ENCODE assay signal across 8 mouse cellular contexts in genomic region chr19:45012636-45013035, GRCm38 (mm10). TPM values are rescaled to one million over a fixed set of nuclear protein-coding genes. Genes with fewer than 3 reads are reported as not detected.
DNase-seq lines count a peak whose midpoint lies in the region; ATAC-seq and TF ChIP-seq lines count a peak whose summit lies in the region.

No protein-coding gene starts in this region.

- H3K9ac ChIP-seq in heart, embryonic 12.5 days = no peak overlapping the region
- peak overlapping the region; percentile 61 for H3K9ac ChIP-seq in hindbrain, embryonic 13.5 days

- ATAC-seq in heart, embryonic 12.5 days (ENCODE audit: insufficient number of reproducible peaks, low FRiP score) = no peak
- ATAC-seq in hindbrain, embryonic 13.5 days (ENCODE audit: low FRiP score) = no peak
- ATAC-seq in megakaryocyte-erythroid progenitor cell, adult 5-6 weeks (replicated peaks; ENCODE audit: low FRiP score, low TSS enrichment, poor library complexity, severe bottlenecking) = no peak

- peak; percentile 11; the same call in 1 of the 2 replicates for TF ChIP-seq CTCF in bone marrow macrophage, adult 2 months (IDR thresholded peaks at IDR 0.05; ENCODE audit: low read depth, low read length)

- H3K4me1 ChIP-seq in heart, embryonic 12.5 days (replicated peaks) = peaks cover 28% of the 10 kb centered on the region
- H3K4me1 ChIP-seq in bone marrow macrophage, adult 2 months (ENCODE audit: control insufficient read depth, insufficient read depth, low read length) = peaks cover 14% of the 10 kb centered on the region
- H3K4me1 ChIP-seq in hindbrain, embryonic 13.5 days (replicated peaks) = peaks cover 50% of the 10 kb centered on the region

- DNase-seq in heart, adult 18-20 months = peak; percentile 38 to 63
- DNase-seq in lung, postnatal 25 days (ENCODE audit: low spot score) = peak; percentile 61
- DNase-seq in thymus, postnatal 36 days = no peak
- DNase-seq in left cerebral cortex, adult 18-20 months (ENCODE audit: low spot score in 2 of 2) = no peak

- no peak for TF ChIP-seq POLR2A in bone marrow macrophage, adult 2 months (IDR thresholded peaks at IDR 0.05; ENCODE audit: borderline replicate concordance, low read depth, low read length)

- no peaks in the 10 kb centered on the region for H3K9me3 ChIP-seq in heart, embryonic 12.5 days (replicated peaks)
- no peaks in the 10 kb centered on the region for H3K9me3 ChIP-seq in hindbrain, embryonic 13.5 days

- H3K4me2 ChIP-seq in heart, embryonic 12.5 days = no peak overlapping the region
- no peak overlapping the region for H3K4me2 ChIP-seq in hindbrain, embryonic 13.5 days

- H3K27ac ChIP-seq in heart, embryonic 12.5 days (ENCODE audit: poor library complexity, severe bottlenecking) = no peak overlapping the region
- no peak overlapping the region for H3K27ac ChIP-seq in bone marrow macrophage, adult 2 months (ENCODE audit: insufficient read depth, low read depth, low read length)
- peak overlapping the region; percentile 81 for H3K27ac ChIP-seq in hindbrain, embryonic 13.5 days

- no peak overlapping the region for H3K4me3 ChIP-seq in heart, embryonic 12.5 days
- H3K4me3 ChIP-seq in bone marrow macrophage, adult 2 months (ENCODE audit: insufficient read depth, low read length) = no peak overlapping the region
- no peak overlapping the region for H3K4me3 ChIP-seq in hindbrain, embryonic 13.5 days

- H3K36me3 ChIP-seq in heart, embryonic 12.5 days = peaks cover 37% of the 10 kb centered on the region
- H3K36me3 ChIP-seq in hindbrain, embryonic 13.5 days = peaks cover 36% of the 10 kb centered on the region

- H3K27me3 ChIP-seq in heart, embryonic 12.5 days (replicated peaks) = no peaks in the 10 kb centered on the region
- H3K27me3 ChIP-seq in hindbrain, embryonic 13.5 days = 0 out of 2 replicates have a peak, but pooled peaks cover 2% of the 10 kb centered on the region

- 39% methylated on average over 6 of the region's 6 CpGs for WGBS in heart, embryonic 12.5 days
- WGBS in hindbrain, embryonic 13.5 days = 37% methylated on average over 6 of the region's 6 CpGs

RNA-seq across cellular contexts. Expression of gene Lzts2, which starts 1.6 kb away (rescaled TPM):
- total RNA-seq in heart, adult 18-20 months (2021) = 10 to 100 TPM; 55.3 to 58.9 TPM
- 58.3 and 58.5 TPM in 2 replicates for polyA plus RNA-seq in heart, embryonic 12.5 days (2016; fragmentation: Nextera tagmentation; extraction: Ambion mirVana)
- 3.0 and 3.6 TPM in 2 replicates for polyA plus RNA-seq in bone marrow macrophage, adult 2 months (2012; ENCODE audit: insufficient read depth, insufficient read length, missing spikeins)
- 23.4 and 24.1 TPM in 2 replicates for polyA plus RNA-seq in hindbrain, embryonic 13.5 days (2015; fragmentation: Nextera tagmentation; extraction: Ambion mirVana)
- 9.0 and 10.2 TPM in 2 replicates for total RNA-seq in megakaryocyte-erythroid progenitor cell, adult 5-6 weeks (2014; fragmentation: Nextera tagmentation)
- total RNA-seq in megakaryocyte-erythroid progenitor cell, adult 5-6 weeks (2017) = 7.8 and 7.9 TPM in 2 replicates
- 10 to 100 TPM; 39.9 to 43.2 TPM for total RNA-seq in left cerebral cortex, adult 18-20 months (2021)

RNA-seq across cellular contexts. Expression of gene Mrpl43, which starts 6.4 kb away (rescaled TPM):
- 10 to 100 TPM; 54.3 to 58.2 TPM for total RNA-seq in heart, adult 18-20 months (2021)
- polyA plus RNA-seq in heart, embryonic 12.5 days (2016; fragmentation: Nextera tagmentation; extraction: Ambion mirVana) = 60.1 and 66.8 TPM in 2 replicates
- 38.5 and 42.1 TPM in 2 replicates for polyA plus RNA-seq in bone marrow macrophage, adult 2 months (2012; ENCODE audit: insufficient read depth, insufficient read length, missing spikeins)
- 91.6 and 93.6 TPM in 2 replicates for polyA plus RNA-seq in hindbrain, embryonic 13.5 days (2015; fragmentation: Nextera tagmentation; extraction: Ambion mirVana)
- total RNA-seq in megakaryocyte-erythroid progenitor cell, adult 5-6 weeks (2014; fragmentation: Nextera tagmentation) = 32.2 and 48.4 TPM in 2 replicates
- total RNA-seq in megakaryocyte-erythroid progenitor cell, adult 5-6 weeks (2017) = 26.3 and 29.0 TPM in 2 replicates
- total RNA-seq in left cerebral cortex, adult 18-20 months (2021) = 10 to 100 TPM; 38.9 to 44.2 TPM

RNA-seq across cellular contexts. Expression of gene Twnk, which starts 7.2 kb away (rescaled TPM):
- 10 to 100 TPM; 32.5 to 32.8 TPM for total RNA-seq in heart, adult 18-20 months (2021)
- 19.2 and 19.5 TPM in 2 replicates for polyA plus RNA-seq in heart, embryonic 12.5 days (2016; fragmentation: Nextera tagmentation; extraction: Ambion mirVana)
- 4.4 and 5.5 TPM in 2 replicates for polyA plus RNA-seq in bone marrow macrophage, adult 2 months (2012; ENCODE audit: insufficient read depth, insufficient read length, missing spikeins)
- 16.0 and 17.0 TPM in 2 replicates for polyA plus RNA-seq in hindbrain, embryonic 13.5 days (2015; fragmentation: Nextera tagmentation; extraction: Ambion mirVana)
- 32.5 and 37.0 TPM in 2 replicates for total RNA-seq in megakaryocyte-erythroid progenitor cell, adult 5-6 weeks (2014; fragmentation: Nextera tagmentation)
- total RNA-seq in megakaryocyte-erythroid progenitor cell, adult 5-6 weeks (2017) = 27.1 and 32.6 TPM in 2 replicates
- total RNA-seq in left cerebral cortex, adult 18-20 months (2021) = 10 to 100 TPM; 13.8 to 14.9 TPM

RNA-seq across cellular contexts. Expression of gene Sema4g, which starts 23.7 kb away (rescaled TPM):
- total RNA-seq in heart, adult 18-20 months (2021) = under 1 TPM; 0.28 to 0.50 TPM
- 0.91 and 1.0 TPM in 2 replicates for polyA plus RNA-seq in heart, embryonic 12.5 days (2016; fragmentation: Nextera tagmentation; extraction: Ambion mirVana)
- 0.25 TPM in 1 of 2 replicates, not detected in the other for polyA plus RNA-seq in bone marrow macrophage, adult 2 months (2012; ENCODE audit: insufficient read depth, insufficient read length, missing spikeins)
- polyA plus RNA-seq in hindbrain, embryonic 13.5 days (2015; fragmentation: Nextera tagmentation; extraction: Ambion mirVana) = 19.2 and 19.9 TPM in 2 replicates
- 1.4 TPM in 1 of 2 replicates, not detected in the other for total RNA-seq in megakaryocyte-erythroid progenitor cell, adult 5-6 weeks (2014; fragmentation: Nextera tagmentation)
- not detected in 2 replicates for total RNA-seq in megakaryocyte-erythroid progenitor cell, adult 5-6 weeks (2017)
- total RNA-seq in left cerebral cortex, adult 18-20 months (2021) = 10 to 100 TPM; 17.2 to 18.4 TPM

RNA-seq across cellular contexts. Expression of gene Pdzd7, which starts 32.9 kb away (rescaled TPM):
- not detected for total RNA-seq in heart, adult 18-20 months (2021)
- polyA plus RNA-seq in heart, embryonic 12.5 days (2016; fragmentation: Nextera tagmentation; extraction: Ambion mirVana) = 0.09 and 0.18 TPM in 2 replicates
- polyA plus RNA-seq in bone marrow macrophage, adult 2 months (2012; ENCODE audit: insufficient read depth, insufficient read length, missing spikeins) = not detected in 2 replicates
- polyA plus RNA-seq in hindbrain, embryonic 13.5 days (2015; fragmentation: Nextera tagmentation; extraction: Ambion mirVana) = 1.4 and 1.5 TPM in 2 replicates
- not detected in 2 replicates for total RNA-seq in megakaryocyte-erythroid progenitor cell, adult 5-6 weeks (2014; fragmentation: Nextera tagmentation)
- total RNA-seq in megakaryocyte-erythroid progenitor cell, adult 5-6 weeks (2017) = not detected in 2 replicates
- total RNA-seq in left cerebral cortex, adult 18-20 months (2021) = 1 to 10 TPM; 4.3 to 5.6 TPM

Comparison
In these comparisons a context has a peak if more than half of its experiments do, and no peak if none do; other contexts are left out.
1. DNase-seq: peak in heart, adult 18-20 months (2 of 2) and lung, postnatal 25 days (single experiment); none in thymus, postnatal 36 days (0 of 2) and left cerebral cortex, adult 18-20 months (0 of 2).